Mouse (Mus musculus) cortical plate, adult 2 months (tissue): ENCODE measurements at regions not wholly inside any gene's neighbourhood (a gene's known extent, or its start where the extent isn't known, plus 50 kb on each side); places are given as distances from the start of the nearest gene placed in this dataset.

Experiments
- CTCF ChIP-seq: fragments of 200-500 bp; IDR thresholded peaks from 2 replicates; pipeline ENCODE4 v1.5.1; 2011; ENCODE audit warnings: mild to moderate bottlenecking, control low read depth, low read length; ENCODE audit not compliant: insufficient read depth; ENCODE audit errors: extremely low read depth
- POLR2A ChIP-seq: fragments of 200-500 bp; IDR thresholded peaks from 2 replicates; pipeline ENCODE4 v1.6.1; 2011; ENCODE audit warnings: mild to moderate bottlenecking, low read length, control low read depth; ENCODE audit not compliant: insufficient read depth; ENCODE audit errors: extremely low read depth

GRCm38 (mm10) chr13:31349671-31350070 lies 206.3 kb upstream of the Foxq1 start:
- TF ChIP-seq CTCF, result no peak
- TF ChIP-seq POLR2A, result no peak
